Mouse (Mus musculus): ENCODE measurements around the gene Ntrk3.

Gene Ntrk3

GRCm38 (mm10) chr7:78737614-78738210 lies at the start of gene Ntrk3:
Gene Ntrk3 (minus strand): TSS chr7:78738012.
- no peak for DNase-seq (ENCODE audit: low spot score)

DNA sequence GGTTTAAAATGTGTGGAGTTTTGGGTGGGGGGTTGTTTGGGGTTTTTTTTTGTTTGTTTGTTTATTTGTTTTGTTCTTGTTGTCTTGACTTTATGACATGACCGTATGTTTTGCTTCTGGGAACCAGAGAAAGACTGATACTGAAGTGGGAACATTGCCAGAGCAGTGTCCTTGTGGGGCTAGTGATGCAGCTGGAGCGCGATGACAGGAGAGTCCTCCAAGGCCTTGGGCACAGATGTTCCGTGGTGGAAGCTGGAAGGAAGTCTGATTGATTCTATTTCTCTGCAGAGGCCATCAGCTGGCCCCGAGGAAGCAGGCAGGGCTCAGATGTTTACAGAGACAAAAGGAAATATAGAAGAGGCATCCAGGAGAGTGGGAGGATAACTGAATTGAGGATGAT lies 48.1 kb upstream of the Ntrk3 start:
- DNase-seq (ENCODE audit: low spot score) = peak; percentile 45

GRCm38 (mm10) chr7:78782639-78783581 lies 45.1 kb upstream of the Ntrk3 start, which contains the start of the genes Mrps11 and Mrpl46:
Gene Mrps11 (plus strand): TSS chr7:78783119.
Gene Mrpl46 (minus strand): TSS chr7:78783531.
- DNase-seq (ENCODE audit: low spot score) = peak; percentile 93

DNA sequence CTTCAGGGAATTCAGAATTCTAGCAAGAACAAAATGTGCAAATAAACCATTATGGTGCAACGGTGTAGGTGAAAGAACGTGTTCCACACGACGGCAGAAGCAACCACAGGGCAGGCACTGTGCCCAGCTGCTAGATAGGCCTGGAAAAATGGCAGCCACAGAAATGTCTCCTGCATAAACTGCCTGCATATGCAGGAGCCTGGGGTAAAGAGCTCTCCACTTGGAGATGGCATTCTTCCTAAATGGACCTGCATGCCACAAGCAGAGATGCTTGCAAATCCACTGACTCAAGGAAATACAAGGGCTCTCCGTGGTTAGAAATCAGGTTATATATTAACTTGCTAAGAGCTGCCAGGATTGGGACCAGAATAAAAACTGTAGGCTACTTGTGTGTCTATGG lies 40.9 kb upstream of the Ntrk3 start:
- DNase-seq (ENCODE audit: low spot score) = no peak

DNA sequence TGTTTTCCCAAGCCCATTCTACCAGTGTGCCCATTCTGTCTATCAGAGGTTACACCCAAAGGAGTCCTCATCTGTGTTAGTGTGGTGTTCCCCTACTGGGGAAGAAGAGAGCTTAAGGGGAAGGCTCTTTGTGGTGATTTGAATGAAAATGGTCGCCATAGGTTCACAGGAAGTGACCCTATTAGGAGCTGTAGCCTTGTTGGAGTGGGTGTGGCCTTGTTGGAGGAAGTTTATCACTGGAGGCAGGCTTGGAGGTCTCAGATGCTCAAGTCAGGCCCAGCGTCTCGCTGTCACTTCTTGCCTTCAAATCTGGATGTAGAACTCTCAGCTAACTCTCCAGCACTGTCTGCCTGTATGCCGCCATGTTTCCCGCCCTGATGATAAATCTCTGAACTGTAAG lies 33.1 kb upstream of the Ntrk3 start:
- no peak for DNase-seq (ENCODE audit: low spot score)

DNA sequence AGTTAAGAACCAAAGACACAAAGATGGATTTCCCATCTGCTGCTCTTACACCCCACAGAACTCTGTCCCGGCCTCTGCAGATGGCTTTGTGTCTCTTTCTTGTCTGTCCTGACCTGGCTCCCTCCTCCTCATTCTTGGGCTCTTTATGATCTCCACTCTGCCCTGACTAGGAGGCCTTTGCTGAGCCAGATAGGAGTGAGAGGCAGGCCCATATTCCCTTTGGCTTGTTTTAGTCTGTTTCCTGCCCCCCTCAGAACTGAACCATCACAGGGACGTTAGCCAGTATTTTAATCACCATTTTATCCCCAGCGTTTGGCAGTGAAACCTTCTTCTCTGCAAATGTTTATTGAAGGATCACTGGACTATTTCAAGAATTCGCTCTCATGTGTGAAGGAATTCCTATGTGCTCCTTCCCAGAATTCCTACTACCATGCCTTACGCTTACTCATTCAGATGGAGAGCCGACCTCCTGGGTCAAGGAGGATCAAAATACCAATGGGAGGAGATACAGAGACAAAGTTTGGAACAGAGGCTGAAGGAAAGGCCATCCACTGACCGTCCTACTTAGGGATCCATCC lies 31.4 kb upstream of the Ntrk3 start:
- DNase-seq (ENCODE audit: low spot score) = no peak

DNA sequence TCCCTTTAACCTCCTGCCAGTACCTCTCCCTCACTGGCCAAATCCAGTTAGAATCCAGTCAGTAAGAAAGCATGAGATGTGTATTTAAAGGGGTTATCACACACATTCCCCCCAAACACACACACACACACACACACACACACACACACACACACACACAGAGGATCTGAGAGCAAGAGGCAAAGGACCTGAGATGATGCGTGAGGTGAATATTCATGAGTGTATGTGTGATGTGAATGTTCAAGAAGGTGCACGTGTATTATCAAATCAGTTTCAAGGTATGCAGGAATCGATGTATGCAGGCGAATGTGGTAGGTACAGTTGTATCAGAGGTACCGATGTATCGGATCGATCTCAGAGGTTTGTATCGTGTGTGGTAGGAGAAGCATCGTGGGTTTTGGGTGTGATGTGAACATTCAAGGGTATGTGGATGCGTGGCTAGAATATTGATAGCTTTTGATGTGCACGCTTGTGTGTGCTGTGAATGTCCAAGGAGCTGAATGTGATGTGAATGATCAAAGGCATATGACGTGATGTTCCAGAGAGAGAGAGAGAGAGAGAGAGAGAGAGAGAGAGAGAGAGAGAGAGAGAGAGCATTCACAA lies 30.2 kb upstream of the Ntrk3 start:
- no peak for DNase-seq (ENCODE audit: low spot score)

- peak; percentile 93 for DNase-seq (ENCODE audit: low spot score)
Measured at GRCm38 (mm10) chr7:78766019-78766683, 28.3 kb upstream of the Ntrk3 start.

DNA sequence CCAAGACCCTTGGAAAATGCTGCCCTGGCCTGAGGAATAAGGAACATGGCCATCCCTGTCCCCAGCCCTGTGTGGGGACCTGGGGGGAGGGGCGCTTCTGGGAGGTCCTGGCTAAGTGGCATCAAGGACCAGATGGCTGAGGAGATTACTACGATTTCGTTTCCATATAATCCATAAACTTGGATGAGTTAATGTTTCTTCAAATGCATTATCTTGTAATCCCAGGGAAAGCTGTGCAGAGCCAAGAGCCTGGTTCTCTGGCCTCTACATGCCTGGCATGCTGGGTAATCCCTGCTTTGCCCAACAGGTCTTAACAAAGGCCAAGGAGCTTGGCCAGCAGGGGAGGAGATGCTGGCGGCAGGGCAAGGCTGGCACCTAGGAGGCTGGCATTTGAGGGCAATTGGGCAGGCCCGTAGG lies 27.4 kb upstream of the Ntrk3 start:
- DNase-seq (ENCODE audit: low spot score) = no peak

DNA sequence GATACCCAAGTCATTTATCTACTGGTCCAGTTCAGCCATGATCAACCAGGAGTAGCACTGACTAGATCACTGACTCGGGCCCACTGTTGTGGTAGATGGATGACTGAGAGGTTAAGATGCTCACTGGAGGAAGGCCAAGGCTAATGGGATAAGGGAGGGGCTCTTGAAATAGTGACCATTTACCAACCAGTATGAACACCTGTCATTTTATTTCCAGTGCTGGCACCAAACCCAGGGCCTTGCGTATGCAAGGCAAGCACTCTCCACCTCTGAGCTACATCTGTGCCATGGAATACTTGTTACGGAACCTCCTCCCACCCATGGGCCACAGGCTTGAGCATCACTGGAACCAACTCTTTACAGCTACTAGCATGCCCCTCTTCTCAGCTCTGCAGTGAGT lies 26.0 kb upstream of the Ntrk3 start:
- no peak for DNase-seq (ENCODE audit: low spot score)

GRCm38 (mm10) chr7:78754458-78755000 lies 16.7 kb upstream of the Ntrk3 start:
- no peak for DNase-seq (ENCODE audit: low spot score)

- DNase-seq (ENCODE audit: low spot score) = no peak
Measured at GRCm38 (mm10) chr7:78753752-78754457, 16.1 kb upstream of the Ntrk3 start.

DNA sequence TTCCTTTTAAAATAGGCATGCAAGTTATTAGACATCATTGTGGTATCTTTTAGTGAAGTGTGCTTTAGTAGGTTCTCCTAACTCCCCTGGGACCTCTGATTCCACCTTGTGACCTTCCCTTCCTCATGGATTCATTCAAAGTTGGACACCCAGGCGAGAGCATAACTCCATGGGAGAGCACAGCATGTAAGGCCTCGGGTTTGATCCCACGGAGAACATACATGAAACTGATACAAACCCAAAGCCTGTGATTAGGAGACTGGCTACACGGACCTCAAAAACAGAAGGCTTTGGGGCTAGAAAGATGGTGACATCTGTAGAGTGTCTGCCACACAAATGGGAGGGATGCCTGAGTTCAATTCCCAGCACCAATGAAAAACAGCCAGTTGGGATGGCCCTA lies 15.1 kb upstream of the Ntrk3 start:
- DNase-seq (ENCODE audit: low spot score) = no peak

GRCm38 (mm10) chr7:78743731-78744385 lies 6.0 kb upstream of the Ntrk3 start:
- DNase-seq (ENCODE audit: low spot score) = peak; percentile 64

DNA sequence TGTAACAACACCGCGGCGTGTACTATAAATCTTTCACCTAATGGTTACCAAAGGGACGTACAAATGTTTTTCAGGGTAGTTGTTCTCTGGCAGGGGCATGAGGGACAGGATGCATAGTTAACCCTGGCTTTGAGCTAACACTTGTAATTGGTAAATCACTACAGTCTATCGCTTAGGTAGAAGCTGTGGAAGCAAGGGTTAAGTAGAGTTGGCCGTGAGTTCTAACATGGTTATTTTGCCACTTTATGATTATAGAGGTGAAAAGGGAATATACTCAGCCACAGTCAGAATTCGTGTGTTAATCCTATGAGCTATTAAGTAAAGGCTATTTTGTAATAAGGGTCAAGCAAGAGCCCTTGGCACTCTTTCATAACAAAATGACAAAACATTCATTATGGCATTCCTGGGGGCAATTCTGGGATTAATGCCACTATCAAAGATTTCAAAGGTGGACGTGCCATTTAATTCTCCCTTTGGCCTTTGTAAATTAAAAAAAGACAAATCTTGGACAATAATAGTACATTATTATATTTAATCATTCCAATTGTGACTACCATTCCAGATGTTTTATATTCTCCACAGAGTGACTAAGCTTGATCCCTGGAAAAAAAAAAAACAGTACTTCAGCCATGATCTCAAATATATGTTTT lies 1.7 kb upstream of the Ntrk3 start:
- DNase-seq (ENCODE audit: low spot score) = no peak

DNA sequence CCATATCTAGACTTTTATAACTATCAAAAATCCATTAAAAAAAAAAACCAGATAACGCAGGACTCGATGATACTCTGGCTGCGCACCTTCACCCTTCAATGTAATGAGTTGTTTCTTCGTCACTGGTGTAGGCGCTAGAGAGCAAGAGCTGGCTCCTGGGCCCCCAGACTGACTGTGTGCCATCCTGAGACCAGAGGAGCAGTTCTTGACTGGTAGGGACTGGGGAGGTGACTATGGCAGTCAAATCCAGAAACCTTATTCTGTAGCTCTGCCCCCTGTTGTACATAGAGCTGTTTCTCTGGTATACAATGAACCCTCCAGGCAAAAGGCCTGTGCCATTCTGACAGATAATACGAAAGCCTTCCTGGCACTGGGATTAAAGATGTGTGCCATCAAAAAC lies 616 bp downstream of the Ntrk3 start:
- no peak for DNase-seq (ENCODE audit: low spot score)

GRCm38 (mm10) chr7:78731391-78731790 lies 6.4 kb downstream of the Ntrk3 start:
- DNase-seq (ENCODE audit: low spot score) = no peak

DNA sequence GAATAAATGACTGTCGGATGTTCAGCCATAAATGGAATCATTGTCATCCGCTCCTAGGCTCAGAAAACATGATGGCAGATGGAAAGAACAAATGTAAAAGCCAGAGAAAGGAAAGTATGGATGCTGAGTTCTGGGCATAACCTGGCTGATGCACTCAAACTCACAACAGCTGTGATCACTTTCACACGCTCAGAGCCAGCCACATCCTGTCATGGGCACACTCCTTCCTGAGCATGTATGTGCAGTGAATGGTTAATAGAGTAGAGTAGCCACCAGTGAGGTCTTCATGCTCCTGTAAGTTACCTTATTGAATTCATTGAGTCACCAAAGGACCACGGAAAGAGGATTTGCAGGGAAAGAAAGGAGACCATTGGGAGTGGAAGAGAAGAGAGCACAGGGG lies 13.2 kb downstream of the Ntrk3 start:
- DNase-seq (ENCODE audit: low spot score) = no peak

- no peak for DNase-seq (ENCODE audit: low spot score)
Measured at GRCm38 (mm10) chr7:78722051-78722450, 15.8 kb downstream of the Ntrk3 start.

Measured in MN1 (cell line).